Comparison of ENCODE assay signal across 24 mouse cellular contexts in genomic region chr5:23814841-23815240, GRCm38 (mm10).
"Had no signal": no experiment of that assay in that cellular context is flagged by ENCODE, and none has a peak within 500 bp of the region (broad histone marks: within the 10 kb centered on the region; RNA-seq: fewer than 3 reads in every experiment).

No protein-coding gene starts in this region.

- H3K4me2 ChIP-seq: limb, embryonic 12.5 days; limb, embryonic 15.5 days; liver, embryonic 11.5 days; lung, embryonic 14.5 days; midbrain, embryonic 13.5 days; neural tube, embryonic 13.5 days had no signal

- DNase-seq: kidney, postnatal 10 days; left cerebral cortex, postnatal 4 days; liver, postnatal 0 days; lung, embryonic 14.5 days; right cerebral cortex, adult 18-20 months; right cerebral cortex, postnatal 14 days; right cerebral cortex, postnatal 4 days; thymus, adult 2 months; thymus, postnatal 14 days; thymus, postnatal 4 days had no signal

- H3K27ac ChIP-seq: limb, embryonic 12.5 days; limb, embryonic 15.5 days; liver, embryonic 14.5 days; macrophage; midbrain, embryonic 10.5 days; midbrain, embryonic 13.5 days; neural tube, embryonic 13.5 days; stomach, postnatal 0 days had no signal

- H3K4me3 ChIP-seq: limb, embryonic 12.5 days; limb, embryonic 15.5 days; midbrain, embryonic 10.5 days; midbrain, embryonic 13.5 days; myocyte; neural tube, embryonic 13.5 days had no signal

- ATAC-seq: hindbrain, embryonic 16.5 days; intestine, postnatal 0 days; liver, postnatal 0 days; lung, postnatal 0 days; midbrain, embryonic 13.5 days; midbrain, embryonic 16.5 days had no signal

- H3K9ac ChIP-seq: limb, embryonic 12.5 days; limb, embryonic 15.5 days; liver, embryonic 14.5 days; liver, postnatal 0 days; lung, embryonic 14.5 days; midbrain, embryonic 13.5 days; neural tube, embryonic 13.5 days had no signal

- H3K27me3 ChIP-seq: limb, embryonic 12.5 days; limb, embryonic 15.5 days; midbrain, embryonic 13.5 days; neural tube, embryonic 13.5 days had no signal

- H3K9me3 ChIP-seq: limb, embryonic 15.5 days; midbrain, embryonic 13.5 days; neural tube, embryonic 13.5 days had no signal

- H3K4me1 ChIP-seq: limb, embryonic 12.5 days; limb, embryonic 15.5 days; midbrain, embryonic 10.5 days; midbrain, embryonic 13.5 days; neural tube, embryonic 13.5 days had no signal
